Comparison of ENCODE assay signal across 32 mouse cellular contexts in the genomic region with DNA sequence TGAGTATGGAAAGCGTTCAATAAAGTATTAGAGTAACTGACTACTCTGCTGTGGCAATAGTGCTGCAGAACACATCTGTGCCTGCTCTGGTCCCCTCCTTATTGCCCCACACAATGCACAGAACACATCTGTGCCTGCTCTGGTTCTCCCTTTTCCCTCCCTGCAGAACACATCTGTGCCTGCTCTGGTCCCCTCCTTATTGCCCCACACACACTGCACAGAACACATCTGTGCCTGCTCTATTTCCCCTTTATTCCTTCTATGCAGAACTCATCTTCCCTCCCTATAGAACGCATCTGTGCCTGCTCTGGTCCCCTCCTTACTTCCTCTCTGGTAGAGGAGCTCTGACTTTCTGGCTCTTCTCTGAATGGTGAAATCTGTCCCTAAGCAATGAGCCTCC. TPM values are rescaled to one million over a fixed set of nuclear protein-coding genes. Genes with fewer than 3 reads are reported as not detected.
DNase-seq lines count a peak whose midpoint lies in the region; ATAC-seq and TF ChIP-seq lines count a peak whose summit lies in the region.
"Had no signal": no experiment of that assay in that cellular context is flagged by ENCODE, and none has a peak within 500 bp of the region (broad histone marks: within the 10 kb centered on the region; RNA-seq: fewer than 3 reads in every experiment).

No protein-coding gene starts in this region.

- H3K27ac ChIP-seq in kidney, adult 2 months (ENCODE audit: insufficient read depth, low read depth, low read length), result no peak overlapping the region
- H3K27ac ChIP-seq in intestine, embryonic 15.5 days, result no peak overlapping the region
- H3K27ac ChIP-seq: embryonic facial prominence, embryonic 12.5 days; forebrain, embryonic 10.5 days; forebrain, embryonic 15.5 days; hindbrain, embryonic 13.5 days; left cerebral cortex, adult 2 months; limb, embryonic 15.5 days; liver, embryonic 13.5 days had no signal

- peaks cover 12% of the 10 kb centered on the region; the same call in 1 of the 2 replicates for H3K4me1 ChIP-seq in kidney, adult 2 months (ENCODE audit: control insufficient read depth, insufficient read depth, low read length)
- 0 out of 2 replicates have a peak, but pooled peaks cover 3% of the 10 kb centered on the region for H3K4me1 ChIP-seq in intestine, embryonic 15.5 days (replicated peaks)
- H3K4me1 ChIP-seq: forebrain, embryonic 15.5 days; heart, embryonic 12.5 days; hindbrain, embryonic 13.5 days; liver, embryonic 13.5 days had no signal

- peak; percentile 68 for ATAC-seq in common myeloid progenitor, adult 5-6 weeks (replicated peaks; ENCODE audit: low read depth, poor library complexity, severe bottlenecking)
- no peak for ATAC-seq in intestine, embryonic 15.5 days
- ATAC-seq in megakaryocyte progenitor cell, adult 5-6 weeks (replicated peaks; ENCODE audit: poor library complexity), result peak; percentile 94
- ATAC-seq: forebrain, embryonic 15.5 days; lung, postnatal 0 days; Patski had no signal

- 64% methylated on average over 2 of the region's 2 CpGs for WGBS in kidney, adult 2 months
- 86% methylated on average over 2 of the region's 2 CpGs for WGBS in intestine, embryonic 15.5 days

- no peak for TF ChIP-seq POLR2A in kidney, adult 2 months (IDR thresholded peaks at IDR 0.05; ENCODE audit: low read depth, low read length)

- DNase-seq in kidney, adult 2 months, result no peak
- DNase-seq in kidney, postnatal 4 days, result no peak
- DNase-seq in frontal cortex, postnatal 25 days (ENCODE audit: low spot score in 2 of 2), result no peak
- no peak for DNase-seq in urinary bladder, postnatal 14 days (ENCODE audit: low spot score)
- DNase-seq: adrenal gland, postnatal 10 days; cerebellum, adult 8-10 months; cerebellum, postnatal 25 days; gastrocnemius, postnatal 10 days; heart, adult 18-20 months; heart, postnatal 4 days; kidney, adult 9 months; liver, embryonic 13.5 days; lung, adult 18-20 months; lung, postnatal 4 days; midbrain, embryonic 14.5 days; right cerebral cortex, postnatal 25 days; spleen, adult 18-20 months; thymus, adult 18-20 months; thymus, postnatal 25 days had no signal

- H3K27me3 ChIP-seq in kidney, adult 2 months (replicated peaks; ENCODE audit: control insufficient read depth, insufficient read depth, low read length), result no peaks in the 10 kb centered on the region
- H3K27me3 ChIP-seq in intestine, embryonic 15.5 days (replicated peaks), result no peaks in the 10 kb centered on the region
- H3K27me3 ChIP-seq: embryonic facial prominence, embryonic 12.5 days; forebrain, embryonic 15.5 days; heart, embryonic 12.5 days; hindbrain, embryonic 13.5 days; limb, embryonic 15.5 days; liver, embryonic 13.5 days; Patski had no signal

- H3K4me3 ChIP-seq in kidney, adult 2 months (ENCODE audit: insufficient read depth, low read depth, low read length), result peak overlapping the region; percentile 56
- H3K4me3 ChIP-seq in intestine, embryonic 15.5 days (replicated peaks), result peak overlapping the region; percentile 7
- H3K4me3 ChIP-seq: embryonic facial prominence, embryonic 12.5 days; forebrain, embryonic 10.5 days; forebrain, embryonic 15.5 days; heart, embryonic 12.5 days; hindbrain, embryonic 13.5 days; left cerebral cortex, adult 2 months; limb, embryonic 15.5 days; liver, embryonic 13.5 days had no signal

- H3K4me2 ChIP-seq in intestine, embryonic 15.5 days (replicated peaks), result peak overlapping the region; percentile 38
- H3K4me2 ChIP-seq: embryonic facial prominence, embryonic 12.5 days; forebrain, embryonic 15.5 days; heart, embryonic 12.5 days; hindbrain, embryonic 13.5 days; limb, embryonic 15.5 days; liver, embryonic 13.5 days had no signal

- H3K9ac ChIP-seq in intestine, embryonic 15.5 days, result no peak overlapping the region
- H3K9ac ChIP-seq: embryonic facial prominence, embryonic 12.5 days; forebrain, embryonic 15.5 days; heart, embryonic 12.5 days; hindbrain, embryonic 13.5 days; limb, embryonic 15.5 days; liver, embryonic 13.5 days had no signal

- peaks cover 2% of the 10 kb centered on the region; the same call in 1 of the 2 replicates for H3K36me3 ChIP-seq in kidney, adult 2 months (ENCODE audit: control insufficient read depth, insufficient read depth, low read length)
- H3K36me3 ChIP-seq in intestine, embryonic 15.5 days, result no peaks in the 10 kb centered on the region
- H3K36me3 ChIP-seq: embryonic facial prominence, embryonic 12.5 days; forebrain, embryonic 10.5 days; forebrain, embryonic 15.5 days; heart, embryonic 12.5 days; hindbrain, embryonic 13.5 days; limb, embryonic 15.5 days; liver, embryonic 13.5 days had no signal

- TF ChIP-seq CTCF in kidney, adult 2 months (conservative IDR thresholded peaks at IDR 0.05; ENCODE audit: insufficient read depth, insufficient read length, low read depth, low read length), result no peak

- no peaks in the 10 kb centered on the region for H3K9me3 ChIP-seq in intestine, embryonic 15.5 days
- H3K9me3 ChIP-seq: embryonic facial prominence, embryonic 12.5 days; forebrain, embryonic 10.5 days; forebrain, embryonic 15.5 days; heart, embryonic 12.5 days; hindbrain, embryonic 13.5 days; limb, embryonic 15.5 days; liver, embryonic 13.5 days had no signal

RNA-seq across cellular contexts. Expression of a gene that starts 1.1 kb away (rescaled TPM):
- polyA plus RNA-seq in kidney, adult 2 months (2012; rRNA removed), result 56.2 and 62.6 TPM in 2 replicates
- 0.09 TPM in 1 of 2 replicates, not detected in the other for total RNA-seq in common myeloid progenitor, adult 5-6 weeks (2017)
- polyA plus RNA-seq in intestine, embryonic 15.5 days (2015; fragmentation: Nextera tagmentation; extraction: Ambion mirVana), result 7.3 and 8.9 TPM in 2 replicates
- total RNA-seq in megakaryocyte progenitor cell, adult 5-6 weeks (2015), result not detected in 2 replicates
- total RNA-seq in megakaryocyte progenitor cell, adult 5-6 weeks (2017), result not detected in 2 replicates
- total RNA-seq: MEL had no signal

RNA-seq across cellular contexts. Expression of a gene that starts 54.0 kb away (rescaled TPM):
- polyA plus RNA-seq in kidney, adult 2 months (2012; rRNA removed), result 3.4 and 5.5 TPM in 2 replicates
- 11.3 and 12.4 TPM in 2 replicates for total RNA-seq in common myeloid progenitor, adult 5-6 weeks (2017)
- polyA plus RNA-seq in intestine, embryonic 15.5 days (2015; fragmentation: Nextera tagmentation; extraction: Ambion mirVana), result 8.1 and 10.0 TPM in 2 replicates
- 13.9 and 14.4 TPM in 2 replicates for total RNA-seq in megakaryocyte progenitor cell, adult 5-6 weeks (2015)
- 16.4 and 17.7 TPM in 2 replicates for total RNA-seq in megakaryocyte progenitor cell, adult 5-6 weeks (2017)
